Mouse (Mus musculus) small intestine, adult 2 months (tissue): ENCODE data around the gene Gm10697. TPM values are rescaled to one million over a fixed set of nuclear protein-coding genes. Genes with fewer than 3 reads are reported as not detected.
"Not testable (repeated sequence)": the region's sequence is repeated elsewhere in the genome, so short reads cannot be mapped to it uniquely, and the experiment has no call there.

Experiments
- H3K27ac ChIP-seq: fragments of 200-500 bp; 2 replicates; pipeline ENCODE4 v1.5.1; 2012; ENCODE audit warnings: low read depth, low read length, control low read depth, inconsistent platforms; ENCODE audit not compliant: insufficient read depth
- H3K27me3 ChIP-seq: fragments of 200-500 bp; 2 replicates; pipeline ENCODE4 v1.6.1; 2012; ENCODE audit warnings: mild to moderate bottlenecking, moderate library complexity, low read length, inconsistent platforms; ENCODE audit not compliant: control insufficient read depth, insufficient read depth
- H3K36me3 ChIP-seq: fragments of 200-500 bp; 2 replicates; pipeline ENCODE4 v1.6.1; 2012; ENCODE audit warnings: mild to moderate bottlenecking, low read length, control low read depth, inconsistent platforms; ENCODE audit not compliant: control insufficient read depth, insufficient read depth
- H3K4me1 ChIP-seq: fragments of 200-500 bp; 2 replicates; pipeline ENCODE4 v1.6.1; 2012; ENCODE audit warnings: low read length, inconsistent platforms, mixed read lengths; ENCODE audit not compliant: control insufficient read depth, insufficient read depth, insufficient read length
- H3K4me3 ChIP-seq: fragments of 200-500 bp; 2 replicates; pipeline ENCODE4 v1.5.1; 2012; ENCODE audit warnings: low read depth, mild to moderate bottlenecking, control low read depth, inconsistent platforms, low read length, moderate library complexity
- WGBS: fragments of 180-500 bp; shearing (Covaris S2); methylation state at CpG from one replicate; pipeline ENCODE4 v1.1.7; 2018; 5-methylcytosine and 5-hydroxymethylcytosine counted together
- polyA plus RNA-seq: library from polyadenylated mRNA; depleted of rRNA; stranded (reverse); fragments of >200 nt; gene quantifications from 2 replicates; pipeline ENCODE4 v1.2.3, GENCODE M21; 2012; rRNA removed

Gene Gm10697
- polyA plus RNA-seq: not detected in 2 replicates

GRCm38 (mm10) chr3:94072544-94072943 is at the start of gene Gm10697:
TSS of gene Gm10697 (minus strand) at chr3:94072644.
- H3K27ac ChIP-seq, H3K4me1 ChIP-seq, H3K4me3 ChIP-seq, H3K27me3 ChIP-seq, H3K36me3 ChIP-seq: not testable (repeated sequence)
- WGBS: 79% methylated on average over 2 of the region's 3 CpGs

DNA sequence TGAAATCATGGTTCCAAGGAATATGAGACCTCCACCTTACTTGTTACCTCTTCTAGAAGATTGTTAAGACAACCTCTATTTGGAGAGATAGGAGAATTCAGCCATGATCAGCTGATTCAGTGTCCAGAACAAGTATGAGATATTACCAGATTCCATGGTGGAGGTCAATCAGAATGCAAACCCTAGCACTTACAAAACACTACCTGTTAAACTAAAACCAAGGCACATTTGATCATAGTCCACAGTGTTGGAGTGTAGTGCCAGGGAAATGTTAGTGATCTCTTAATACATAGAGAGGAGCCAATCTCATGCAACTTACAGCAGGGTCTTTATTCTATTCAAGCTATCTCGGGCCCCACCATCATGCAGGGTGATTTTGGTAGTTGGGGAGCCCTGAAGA is 42.6 kb upstream of the Gm10697 start:
- not testable (repeated sequence) for H3K4me1 ChIP-seq, H3K36me3 ChIP-seq, H3K27me3 ChIP-seq, H3K4me3 ChIP-seq, H3K27ac ChIP-seq
- 67% methylated on average over 1 of the region's 1 CpGs for WGBS

DNA sequence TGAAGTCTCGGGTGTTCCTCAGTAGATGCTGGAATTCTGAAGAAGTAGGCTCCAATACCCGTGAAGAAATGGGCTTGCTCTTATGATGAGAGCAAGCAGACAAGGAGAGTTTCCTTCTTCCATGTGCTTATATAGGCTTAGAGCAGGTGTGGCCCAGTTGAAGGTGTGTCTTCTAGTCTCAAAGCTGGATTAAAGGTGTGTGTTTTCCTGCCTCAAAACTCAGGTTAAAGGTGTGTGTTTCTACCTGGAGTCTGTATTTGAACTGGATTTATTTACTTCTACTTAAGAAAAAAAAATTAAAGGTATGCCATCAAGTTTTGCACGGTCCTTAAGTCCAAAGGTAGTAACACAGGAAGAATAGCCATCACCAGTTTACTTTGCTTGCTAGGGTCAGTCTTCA is 17.7 kb downstream of the Gm10697 start, which contains the start of gene Gm9125:
Gene Gm9125, minus strand, starts transcription at position 101 of the 400 bp plus-strand sequence.
- not testable (repeated sequence) for H3K4me1 ChIP-seq

DNA sequence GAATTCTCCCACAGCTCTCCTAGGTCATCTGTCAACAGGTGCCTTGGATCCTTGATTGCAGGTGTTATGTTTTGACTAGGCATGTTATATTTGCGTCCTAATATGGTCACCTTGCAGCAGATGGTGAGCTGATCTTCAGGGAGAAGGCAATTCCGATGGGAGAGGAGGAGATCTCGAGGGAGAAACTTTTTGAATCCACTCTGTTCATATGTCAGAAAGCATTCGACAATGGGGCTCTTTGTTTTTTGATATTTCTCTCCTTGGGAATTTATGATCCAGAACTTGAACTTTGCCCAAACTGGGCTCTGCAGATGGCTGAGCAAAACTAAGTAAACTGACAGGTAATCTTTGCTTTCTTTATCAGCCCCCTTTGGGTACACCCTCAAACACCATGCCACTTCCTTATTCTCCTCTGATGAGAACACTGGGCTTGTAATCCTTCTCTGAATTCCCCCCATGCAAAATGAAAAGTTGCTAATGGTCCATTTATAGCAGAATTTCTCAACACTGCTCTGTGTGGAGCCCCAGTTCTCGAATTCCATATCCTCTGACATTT is 22.8 kb downstream of the Gm10697 start:
- not testable (repeated sequence) for H3K4me3 ChIP-seq, H3K36me3 ChIP-seq, H3K27me3 ChIP-seq, H3K4me1 ChIP-seq, H3K27ac ChIP-seq
- WGBS: 14% methylated on average over 1 of the region's 5 CpGs

More for the DNA sequence above, 17.7 kb downstream of the Gm10697 start, which contains the start of gene Gm9125:
- H3K4me3 ChIP-seq, H3K36me3 ChIP-seq, H3K27ac ChIP-seq, H3K27me3 ChIP-seq: not testable (repeated sequence)
- 85% methylated on average over 2 of the region's 3 CpGs for WGBS

GRCm38 (mm10) chr3:94038241-94038640 is 34.2 kb downstream of the Gm10697 start:
- H3K27me3 ChIP-seq, H3K4me1 ChIP-seq, H3K4me3 ChIP-seq, H3K27ac ChIP-seq, H3K36me3 ChIP-seq: not testable (repeated sequence)
- 90% methylated on average over 1 of the region's 1 CpGs for WGBS

- H3K4me1 ChIP-seq, H3K36me3 ChIP-seq, H3K27me3 ChIP-seq, H3K4me3 ChIP-seq, H3K27ac ChIP-seq: not testable (repeated sequence)
- 95% methylated on average over 18 of the region's 18 CpGs for WGBS
These were observed 38.0 kb downstream of the Gm10697 start for GRCm38 (mm10) chr3:94034400-94034799.

Other genes starting within 250 kb of the Gm10697 start
- not detected in 2 replicates for gene Tdpoz3, start 246.6 kb downstream of the Gm10697 start, polyA plus RNA-seq
- 0.46 TPM in 1 of 2 replicates, not detected in the other for gene Gm9117, start 129.1 kb downstream of the Gm10697 start, polyA plus RNA-seq
- not detected in 2 replicates for gene Tdpoz5, start 111.3 kb downstream of the Gm10697 start, polyA plus RNA-seq
- gene Gm9125, start 17.8 kb downstream of the Gm10697 start, polyA plus RNA-seq: not detected in 2 replicates
- not detected in 2 replicates for gene Gm10696, start 105.5 kb upstream of the Gm10697 start, polyA plus RNA-seq
- not detected in 2 replicates for gene Gm5286, start 124.1 kb upstream of the Gm10697 start, polyA plus RNA-seq
- gene Gm4778, start 191.4 kb upstream of the Gm10697 start, polyA plus RNA-seq: not detected in 2 replicates
- 0.47 and 1.0 TPM in 2 replicates for gene Them4, start 237.4 kb upstream of the Gm10697 start, polyA plus RNA-seq